Mouse (Mus musculus): ENCODE data around the gene Entpd1.
A peak's percentile ranks its signal among the peaks of the same experiment; 100 is the strongest.

GRCm38 (mm10) chr19:40589530-40589880 is 22.7 kb upstream of the Entpd1 start:
- TF ChIP-seq CTCF (IDR thresholded peaks at IDR 0.05; ENCODE audit: borderline replicate concordance, insufficient read depth, low read length) (no peak), POLR2A (IDR thresholded peaks at IDR 0.05; ENCODE audit: low read depth, low read length) (peak; percentile 45)

Data from embryonic fibroblast, embryonic 13.5 days (primary cell).